ENCODE assay signal across 9 mouse cellular contexts in genomic region chr3:108830493-108830892, GRCm38 (mm10). TPM values are rescaled to one million over a fixed set of nuclear protein-coding genes. Genes with fewer than 3 reads are reported as not detected.
DNase-seq lines count a peak whose midpoint lies in the region; ATAC-seq and TF ChIP-seq lines count a peak whose summit lies in the region.
"Had no signal": no experiment of that assay in that cellular context is flagged by ENCODE, and none has a peak within 500 bp of the region (broad histone marks: within the 10 kb centered on the region; RNA-seq: fewer than 3 reads in every experiment).

No protein-coding gene starts in this region.

- H3K4me3 ChIP-seq in CH12.LX (replicated peaks in 1 of 3; ENCODE audit: low read depth in 2 of 3, low read length in 2 of 3, poor library complexity in 1 of 3) = no peak overlapping the region
- H3K4me3 ChIP-seq in intestine, embryonic 15.5 days (replicated peaks) = no peak overlapping the region
- H3K4me3 ChIP-seq in lung, embryonic 16.5 days (ENCODE audit: low read length) = no peak overlapping the region
- H3K4me3 ChIP-seq in stomach, postnatal 0 days (ENCODE audit: low read depth, low read length) = no peak overlapping the region

- peaks cover 20 to 36% of the 10 kb centered on the region in 2 experiments for H3K36me3 ChIP-seq in CH12.LX (replicated peaks in 1 of 2; ENCODE audit: control insufficient read depth in 1 of 2, insufficient read depth in 1 of 2, low read length in 1 of 2)
- H3K36me3 ChIP-seq in intestine, embryonic 15.5 days = 0 out of 2 replicates have a peak, but pooled peaks cover 4% of the 10 kb centered on the region
- peaks cover 9% of the 10 kb centered on the region; the same call in 1 of the 2 replicates for H3K36me3 ChIP-seq in lung, embryonic 16.5 days (ENCODE audit: control insufficient read depth, insufficient read depth, low read length)
- peaks cover 5% of the 10 kb centered on the region for H3K36me3 ChIP-seq in stomach, postnatal 0 days (ENCODE audit: control insufficient read depth, insufficient read depth, low read length)

- H3K9me3 ChIP-seq in CH12.LX (replicated peaks; ENCODE audit: low read length) = no peaks in the 10 kb centered on the region
- H3K9me3 ChIP-seq in intestine, embryonic 15.5 days = no peaks in the 10 kb centered on the region
- no peaks in the 10 kb centered on the region for H3K9me3 ChIP-seq in lung, embryonic 16.5 days (ENCODE audit: control insufficient read depth, low read length)
- no peaks in the 10 kb centered on the region for H3K9me3 ChIP-seq in stomach, postnatal 0 days (ENCODE audit: control insufficient read depth, low read length)

- ATAC-seq in intestine, embryonic 15.5 days = peak; percentile 93
- peak; percentile 96 for ATAC-seq in lung, embryonic 16.5 days (ENCODE audit: low read depth)
- no peak for ATAC-seq in stomach, postnatal 0 days (ENCODE audit: low FRiP score, low TSS enrichment)
- no peak for ATAC-seq in erythroid progenitor cell, adult 5-6 weeks (replicated peaks; ENCODE audit: low FRiP score, poor library complexity, severe bottlenecking)

- H3K27ac ChIP-seq in CH12.LX (ENCODE audit: insufficient read depth, low read depth) = no peak overlapping the region
- no peak overlapping the region for H3K27ac ChIP-seq in intestine, embryonic 15.5 days
- peak overlapping the region; percentile 65 for H3K27ac ChIP-seq in lung, embryonic 16.5 days (ENCODE audit: low read length)
- no peak overlapping the region for H3K27ac ChIP-seq in stomach, postnatal 0 days (replicated peaks)

- in situ Hi-C loops in CH12.LX (cut with MboI; ENCODE audit: low pct_ligation_motif_present, low pct_unique_long_range_greater_than_20kb, low sequenced_read_pairs) = no loop called here

- TF ChIP-seq POLR2A in CH12.LX (IDR thresholded peaks at IDR 0.05; ENCODE audit: low read depth, low read length) = no peak

- peak overlapping the region; percentile 49; the same call in 1 of the 2 replicates for H3K4me2 ChIP-seq in CH12.LX (ENCODE audit: insufficient read depth, low read depth, poor library complexity, severe bottlenecking)
- H3K4me2 ChIP-seq in intestine, embryonic 15.5 days (replicated peaks) = no peak overlapping the region
- H3K4me2 ChIP-seq in lung, embryonic 16.5 days (ENCODE audit: low read depth, low read length) = 0 out of 2 replicates have a peak overlapping the region, but pooled peaks have one; percentile 14
- H3K4me2 ChIP-seq in stomach, postnatal 0 days (replicated peaks; ENCODE audit: low read depth) = no peak overlapping the region

- TF ChIP-seq CTCF in CH12.LX (conservative IDR thresholded peaks at IDR 0.05 in 1 of 2, IDR thresholded peaks at IDR 0.05 in 1 of 2; ENCODE audit: low read depth in 2 of 2, low read length in 2 of 2) = no peak
- TF ChIP-seq CTCF in stomach, postnatal 0 days (IDR thresholded peaks at IDR 0.05; ENCODE audit: low read depth) = no peak

- DNase-seq in CH12.LX (ENCODE audit: extremely low read depth) = peak; percentile 56
- DNase-seq in ZHBTc4 (ENCODE audit: low read depth, low spot score) = peak; percentile 63
- no peak for DNase-seq in stomach, postnatal 0 days (ENCODE audit: low spot score)
- DNase-seq in left cerebral cortex, adult 11 months (ENCODE audit: low spot score) = no peak
- DNase-seq: cerebellum, adult 11 months had no signal

- H3K9ac ChIP-seq in CH12.LX (ENCODE audit: insufficient read depth, low read depth) = no peak overlapping the region
- H3K9ac ChIP-seq in intestine, embryonic 15.5 days = no peak overlapping the region
- no peak overlapping the region for H3K9ac ChIP-seq in lung, embryonic 16.5 days (ENCODE audit: low read length)
- no peak overlapping the region for H3K9ac ChIP-seq in stomach, postnatal 0 days (ENCODE audit: low read length)

- dilution Hi-C loops in CH12.LX (cut with MboI; ENCODE audit: extremely low pct_ligation_motif_present, extremely low pct_unique_long_range_greater_than_20kb, low sequenced_read_pairs) = no loop called here

- no peak; the same call in 1 of the 2 replicates for TF ChIP-seq RAD21 in CH12.LX (IDR thresholded peaks at IDR 0.05; ENCODE audit: low read depth, low read length)

- H3K4me1 ChIP-seq in CH12.LX (ENCODE audit: control insufficient read depth in 1 of 2, insufficient read depth in 2 of 2) = peaks cover 15 to 42% of the 10 kb centered on the region in 2 experiments
- 0 out of 2 replicates have a peak, but pooled peaks cover 2% of the 10 kb centered on the region for H3K4me1 ChIP-seq in intestine, embryonic 15.5 days (replicated peaks)
- H3K4me1 ChIP-seq in lung, embryonic 16.5 days (replicated peaks; ENCODE audit: control insufficient read depth, insufficient read depth, low read length) = peaks cover 2% of the 10 kb centered on the region; the same call in 1 of the 2 replicates
- no peaks in the 10 kb centered on the region for H3K4me1 ChIP-seq in stomach, postnatal 0 days (replicated peaks; ENCODE audit: control insufficient read depth, insufficient read depth)

- 77% methylated on average over 11 of the region's 11 CpGs for WGBS in intestine, embryonic 15.5 days
- WGBS in lung, embryonic 16.5 days = 67% methylated on average over 11 of the region's 11 CpGs
- WGBS in stomach, postnatal 0 days = 71% methylated on average over 11 of the region's 11 CpGs

- no peaks in the 10 kb centered on the region for H3K27me3 ChIP-seq in CH12.LX (replicated peaks)
- H3K27me3 ChIP-seq in intestine, embryonic 15.5 days (replicated peaks) = no peaks in the 10 kb centered on the region
- H3K27me3 ChIP-seq in lung, embryonic 16.5 days (ENCODE audit: control insufficient read depth, insufficient read depth, low read depth, low read length) = no peaks in the 10 kb centered on the region
- H3K27me3 ChIP-seq in stomach, postnatal 0 days (ENCODE audit: control insufficient read depth, insufficient read depth, low read length) = no peaks in the 10 kb centered on the region

- H3K79me2 ChIP-seq in CH12.LX (replicated peaks; ENCODE audit: control insufficient read depth, extremely low read depth, insufficient read depth, poor library complexity, severe bottlenecking) = peaks cover 9% of the 10 kb centered on the region

- TF ChIP-seq EP300 in CH12.LX (IDR thresholded peaks at IDR 0.05; ENCODE audit: low read length) = no peak
- no peak for TF ChIP-seq EP300 in stomach, postnatal 0 days (optimal IDR thresholded peaks at IDR 0.05)

TF ChIP-seq in CH12.LX, 34 proteins besides CTCF, POLR2A, EP300 and RAD21 (continues in another document):
- TF ChIP-seq RCOR1 (conservative IDR thresholded peaks at IDR 0.05; ENCODE audit: low read depth, low read length) (no peak), SIN3A (IDR thresholded peaks at IDR 0.05; ENCODE audit: low read length) (no peak), JUN (IDR thresholded peaks at IDR 0.05; ENCODE audit: insufficient read depth, low read depth, low read length) (no peak), ZMIZ1 (IDR thresholded peaks at IDR 0.05; ENCODE audit: low read depth, low read length) (no peak), NELFE (IDR thresholded peaks at IDR 0.05; ENCODE audit: low read depth, low read length) (no peak), TCF12 (IDR thresholded peaks at IDR 0.05; ENCODE audit: low read depth, low read length) (peak; percentile 31; the same call in 1 of the 2 replicates), USF1 (IDR thresholded peaks at IDR 0.05; ENCODE audit: low read depth, low read length) (peak; percentile 81), POLR2AphosphoS2 (IDR thresholded peaks at IDR 0.05; ENCODE audit: low read depth, low read length) (no peak), MYC (IDR thresholded peaks at IDR 0.05; ENCODE audit: low read depth, low read length) (no peak), GABPA (IDR thresholded peaks at IDR 0.05; ENCODE audit: insufficient replicate concordance, low read depth, low read length) (no peak), ZNF384 (IDR thresholded peaks at IDR 0.05; ENCODE audit: low read depth, low read length) (no peak; the same call in 1 of the 2 replicates), MXI1 (IDR thresholded peaks at IDR 0.05; ENCODE audit: low read depth, low read length) (0 out of 2 replicates have a peak, but pooled peaks have one; percentile 38), NRF1 (IDR thresholded peaks at IDR 0.05; ENCODE audit: low read depth, low read length) (no peak), JUND (conservative IDR thresholded peaks at IDR 0.05; ENCODE audit: low read depth, low read length) (no peak), MEF2A (IDR thresholded peaks at IDR 0.05; ENCODE audit: borderline replicate concordance, low read depth, low read length) (peak; percentile 38; the same call in 1 of the 2 replicates), MAFK (IDR thresholded peaks at IDR 0.05; ENCODE audit: insufficient replicate concordance, low read length) (no peak), HCFC1 (IDR thresholded peaks at IDR 0.05; ENCODE audit: low read depth, low read length) (no peak), KAT2A (IDR thresholded peaks at IDR 0.05; ENCODE audit: insufficient replicate concordance, low read length) (no peak), MAX (IDR thresholded peaks at IDR 0.05; ENCODE audit: low read length) (peak; percentile 79), PAX5 (IDR thresholded peaks at IDR 0.05; ENCODE audit: low read length) (no peak), BHLHE40 (IDR thresholded peaks at IDR 0.05; ENCODE audit: low read depth, low read length) (peak; percentile 91), ELF1 (IDR thresholded peaks at IDR 0.05; ENCODE audit: low read depth, low read length) (no peak)

RNA-seq across cellular contexts. Expression of gene Stxbp3, which starts 9.8 kb away (rescaled TPM):
- total RNA-seq in CH12.LX (2012; rRNA removed) = 14.5 and 21.5 TPM in 2 replicates
- 14.4 and 16.7 TPM in 2 replicates for total RNA-seq in CH12.LX (2014; rRNA removed)
- polyA plus RNA-seq in CH12.LX (2012; ENCODE audit: insufficient read length, low read depth) = 12.1 and 16.7 TPM in 2 replicates
- 44.3 and 46.0 TPM in 2 replicates for polyA plus RNA-seq in intestine, embryonic 15.5 days (2015; fragmentation: Nextera tagmentation; extraction: Ambion mirVana)
- 50.7 and 51.5 TPM in 2 replicates for polyA plus RNA-seq in lung, embryonic 16.5 days (2015; fragmentation: Nextera tagmentation; extraction: Ambion mirVana)
- polyA plus RNA-seq in stomach, postnatal 0 days (2015; fragmentation: Nextera tagmentation; extraction: Ambion mirVana) = 38.6 and 39.3 TPM in 2 replicates
- 32.8 and 49.9 TPM in 2 replicates for total RNA-seq in erythroid progenitor cell, adult 5-6 weeks (2015; ENCODE audit: low replicate concordance)
- 33.5 and 51.2 TPM in 2 replicates for total RNA-seq in erythroid progenitor cell, adult 5-6 weeks (2017; ENCODE audit: low replicate concordance)

RNA-seq across cellular contexts. Expression of gene Fndc7, which starts 59.3 kb away (rescaled TPM):
- total RNA-seq in CH12.LX (2012; rRNA removed) (0.42 and 0.81 TPM in 2 replicates), CH12.LX (2014; rRNA removed) (1.1 TPM in 2 replicates)
- 0.57 and 0.61 TPM in 2 replicates for polyA plus RNA-seq in CH12.LX (2012; ENCODE audit: insufficient read length, low read depth)
- polyA plus RNA-seq in intestine, embryonic 15.5 days (2015; fragmentation: Nextera tagmentation; extraction: Ambion mirVana) = 0.05 and 0.14 TPM in 2 replicates
- polyA plus RNA-seq in lung, embryonic 16.5 days (2015; fragmentation: Nextera tagmentation; extraction: Ambion mirVana) = 0.82 and 1.1 TPM in 2 replicates
- polyA plus RNA-seq in stomach, postnatal 0 days (2015; fragmentation: Nextera tagmentation; extraction: Ambion mirVana) = 0.28 and 0.67 TPM in 2 replicates
- not detected in 2 replicates for total RNA-seq in erythroid progenitor cell, adult 5-6 weeks (2015; ENCODE audit: low replicate concordance)
- total RNA-seq in erythroid progenitor cell, adult 5-6 weeks (2017; ENCODE audit: low replicate concordance) = not detected in 2 replicates
- polyA plus RNA-seq: forebrain, embryonic 11.5 days had no signal

Comparison
In these comparisons a context has a peak if more than half of its experiments do, and no peak if none do; other contexts are left out.
1. DNase-seq: peak in CH12.LX (single experiment) and ZHBTc4 (single experiment); none in stomach, postnatal 0 days (single experiment) and left cerebral cortex, adult 11 months (single experiment).
2. H3K4me2 ChIP-seq: peak in CH12.LX (single experiment) and lung, embryonic 16.5 days (single experiment); none in intestine, embryonic 15.5 days (single experiment) and stomach, postnatal 0 days (single experiment).
3. ATAC-seq: peak in intestine, embryonic 15.5 days (single experiment) and lung, embryonic 16.5 days (single experiment); none in stomach, postnatal 0 days (single experiment) and erythroid progenitor cell, adult 5-6 weeks (single experiment).